Mouse (Mus musculus) ovary, postnatal 10 days (tissue): ENCODE results near the gene Krt84.

Experiments
- DNase-seq: peaks from one replicate; pipeline ENCODE4 v3.0.0; 2022; ENCODE audit warnings: low spot score

Gene Krt84

GRCm38 (mm10) chr15:101495266-101495665 lies 37.4 kb downstream of the Krt84 start:
- DNase-seq = no peak

- no peak for DNase-seq
These were observed 38.4 kb downstream of the Krt84 start for GRCm38 (mm10) chr15:101494203-101494602.

- no peak for DNase-seq
These were observed 38.9 kb downstream of the Krt84 start for GRCm38 (mm10) chr15:101493713-101494112.

GRCm38 (mm10) chr15:101492718-101493117 lies 39.9 kb downstream of the Krt84 start:
- DNase-seq = no peak

- no peak for DNase-seq
These were observed 41.2 kb downstream of the Krt84 start, which contains the start of gene Krt83 for GRCm38 (mm10) chr15:101491431-101491830. TSS of gene Krt83 (minus strand) at chr15:101491512.

GRCm38 (mm10) chr15:101485911-101486635 lies 46.5 kb downstream of the Krt84 start:
- DNase-seq = no peak

GRCm38 (mm10) chr15:101484939-101485338 lies 47.7 kb downstream of the Krt84 start:
- DNase-seq = no peak

- no peak for DNase-seq
These were observed 49.0 kb downstream of the Krt84 start for GRCm38 (mm10) chr15:101483646-101484045.

GRCm38 (mm10) chr15:101482056-101482455 lies 50.6 kb downstream of the Krt84 start:
- no peak for DNase-seq

- DNase-seq = no peak
These were observed 53.0 kb downstream of the Krt84 start for GRCm38 (mm10) chr15:101479666-101480060.

- DNase-seq = no peak
These were observed 53.5 kb downstream of the Krt84 start for GRCm38 (mm10) chr15:101479007-101479665.
